Mouse (Mus musculus) forebrain, postnatal 0 days (tissue): ENCODE measurements at regions not wholly inside any gene's neighbourhood (a gene's known extent, or its start where the extent isn't known, plus 50 kb on each side); places are given as distances from the start of the nearest gene placed in this dataset.

Source experiments
- ATAC-seq: fragments of 200-750 bp; cut with Nextera tagmentation; 2 replicates; pipeline ENCODE4 v1.8.0; 2017; ENCODE audit warnings: mild to moderate bottlenecking, moderate library complexity
- DNase-seq: peaks from one replicate; pipeline ENCODE4 v3.0.0-alpha.2; 2015
- H3K27ac ChIP-seq: fragments of 300-500 bp; sonication (generic); 2 replicates; pipeline ENCODE4 v1.5.1; 2014; ENCODE audit warnings: low read depth, mild to moderate bottlenecking, antibody characterized with exemption, low read length, moderate library complexity, mixed read lengths
- H3K27me3 ChIP-seq: fragments of 300-500 bp; sonication (generic); 2 replicates; pipeline ENCODE4 v1.6.1; 2014; ENCODE audit warnings: mild to moderate bottlenecking, low read length, mixed read lengths; ENCODE audit not compliant: insufficient read depth
- H3K36me3 ChIP-seq: fragments of 300-500 bp; sonication (generic); 2 replicates; pipeline ENCODE4 v1.6.1; 2014; ENCODE audit warnings: mild to moderate bottlenecking, moderate library complexity; ENCODE audit not compliant: insufficient read depth
- H3K4me1 ChIP-seq: fragments of 300-500 bp; sonication (generic); 2 replicates; pipeline ENCODE4 v1.6.1; 2014; ENCODE audit warnings: antibody characterized with exemption; ENCODE audit not compliant: insufficient read depth
- H3K4me2 ChIP-seq: fragments of 300-500 bp; sonication (generic); 2 replicates; pipeline ENCODE4 v1.6.1; 2014; ENCODE audit warnings: low read depth, mild to moderate bottlenecking, moderate library complexity
- H3K4me3 ChIP-seq: fragments of 300-500 bp; sonication (generic); 2 replicates; pipeline ENCODE4 v1.5.1; 2014; ENCODE audit warnings: low read depth, low read length, mixed read lengths
- H3K9ac ChIP-seq: fragments of 300-500 bp; sonication (generic); 2 replicates; pipeline ENCODE4 v1.6.1; 2014; ENCODE audit warnings: mild to moderate bottlenecking
- H3K9me3 ChIP-seq: fragments of 300-500 bp; sonication (generic); 2 replicates; pipeline ENCODE4 v1.6.1; 2016; ENCODE audit warnings: low read length
- CTCF ChIP-seq: sonication (generic); IDR thresholded peaks from 2 replicates; pipeline ENCODE4 v1.5.1; 2016; ENCODE audit warnings: antibody characterized with exemption, control low read depth, low read depth
- WGBS: fragments of 180-500 bp; shearing (Covaris S2); extraction: QIAGEN DNeasy Blood & Tissue Kit; methylation state at CpG from one replicate; pipeline ENCODE4 v1.1.7; 2014; 5-methylcytosine and 5-hydroxymethylcytosine counted together

DNA sequence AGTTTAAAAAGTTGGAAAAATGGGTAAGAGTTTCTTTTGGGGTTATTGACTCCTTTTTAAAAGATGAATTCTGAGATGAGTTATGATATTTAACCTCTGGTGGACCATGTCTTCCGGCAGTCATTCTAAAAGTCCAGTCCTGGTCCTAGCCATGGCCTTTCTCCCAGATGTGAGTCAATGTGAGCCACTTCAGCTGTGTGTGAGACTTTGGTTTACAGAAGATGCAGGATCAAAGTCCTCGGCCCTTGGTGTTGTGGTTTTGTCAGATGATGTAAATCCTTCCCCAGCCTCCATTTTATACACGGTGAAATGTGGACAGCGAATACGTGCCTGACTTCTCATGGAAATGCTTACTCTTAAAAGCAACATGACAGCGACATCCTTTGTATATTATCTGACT is 287.0 kb upstream of the Tmem132c start:
- 92% methylated on average over 6 of the region's 6 CpGs for WGBS
- Histone ChIP-seq H3K4me1 (no peaks in the 10 kb centered on the region), H3K4me3 (no peak overlapping the region), H3K4me2 (no peak overlapping the region), H3K27ac (no peak overlapping the region), H3K9me3 (no peaks in the 10 kb centered on the region), H3K27me3 (no peaks in the 10 kb centered on the region), H3K36me3 (no peaks in the 10 kb centered on the region), H3K9ac (no peak overlapping the region)
- no peak for TF ChIP-seq CTCF
- ATAC-seq: no peak
- DNase-seq: no peak

DNA sequence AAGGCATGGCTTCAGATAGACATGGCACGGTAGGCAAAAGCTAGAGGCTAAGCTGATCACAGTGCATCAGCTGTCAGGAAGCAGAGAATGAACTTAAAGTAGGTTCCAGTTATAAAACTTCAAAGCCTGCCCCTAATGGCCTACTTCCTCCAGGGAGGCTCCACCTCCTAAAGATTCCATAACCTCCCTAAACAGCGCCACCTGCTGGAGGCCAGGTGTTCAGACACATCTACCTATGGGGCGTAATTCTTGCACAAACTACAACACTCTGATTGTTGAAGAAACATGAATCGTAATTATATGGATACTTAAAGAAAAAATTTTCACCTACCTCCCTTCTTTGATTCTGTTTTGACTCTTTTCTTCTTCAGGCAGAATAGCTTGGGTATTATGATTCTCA is 277.0 kb upstream of the Tmem132c start:
- WGBS: 87% methylated on average over 4 of the region's 4 CpGs
- TF ChIP-seq CTCF: peak; percentile 28; the same call in 1 of the 2 replicates

DNA sequence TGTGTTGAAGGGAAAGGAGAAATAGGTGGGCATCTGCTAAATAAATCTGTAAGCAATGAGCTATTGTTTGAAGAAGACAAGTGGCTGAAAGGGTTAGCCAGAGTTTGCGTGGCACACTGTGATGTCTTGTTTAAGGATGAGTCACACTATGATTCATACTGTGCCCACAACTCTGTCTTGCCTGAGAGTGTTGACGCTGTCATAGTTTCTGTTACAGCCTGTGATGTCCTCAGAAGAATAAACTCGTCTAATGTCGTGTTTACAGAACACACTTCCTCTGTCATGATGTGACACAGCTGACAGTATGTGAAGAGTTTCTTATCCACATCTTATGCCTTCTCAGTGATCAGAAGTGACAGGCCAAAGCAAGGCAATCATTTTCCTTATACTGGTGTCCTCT is 274.5 kb upstream of the Tmem132c start:
- TF ChIP-seq CTCF: no peak
- Histone ChIP-seq H3K27me3 (no peaks in the 10 kb centered on the region), H3K27ac (no peak overlapping the region), H3K4me3 (no peak overlapping the region), H3K9me3 (no peaks in the 10 kb centered on the region), H3K36me3 (no peaks in the 10 kb centered on the region), H3K4me1 (no peaks in the 10 kb centered on the region), H3K4me2 (no peak overlapping the region), H3K9ac (no peak overlapping the region)
- 84% methylated on average over 4 of the region's 4 CpGs for WGBS
- ATAC-seq (no peak), DNase-seq (no peak)

More for the DNA sequence above, 277.0 kb upstream of the Tmem132c start:
- Histone ChIP-seq H3K9me3 (no peaks in the 10 kb centered on the region), H3K4me2 (no peak overlapping the region), H3K4me1 (no peaks in the 10 kb centered on the region), H3K36me3 (no peaks in the 10 kb centered on the region), H3K9ac (no peak overlapping the region), H3K4me3 (no peak overlapping the region), H3K27ac (no peak overlapping the region), H3K27me3 (no peaks in the 10 kb centered on the region)
- no peak for DNase-seq
- ATAC-seq: no peak

DNA sequence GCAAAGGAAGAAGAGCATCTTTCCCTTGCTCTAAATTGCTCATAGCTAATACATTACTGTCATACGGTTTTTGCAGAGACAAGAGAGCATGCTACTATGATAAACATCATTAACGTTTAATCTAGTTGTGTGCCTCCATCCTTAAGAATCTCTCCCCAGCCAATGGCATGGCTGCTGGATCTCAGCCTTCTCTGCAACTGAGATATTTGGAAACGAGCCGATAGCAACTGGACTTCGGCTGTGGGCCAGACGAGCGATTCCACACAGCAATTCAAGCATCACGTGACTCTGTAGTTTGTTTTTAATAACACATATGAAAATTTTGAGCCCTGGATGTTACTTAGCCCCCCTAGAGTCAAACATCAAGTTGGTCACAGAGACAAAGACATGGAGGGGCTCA is 272.2 kb upstream of the Tmem132c start:
- H3K9ac ChIP-seq: no peak overlapping the region
- no peaks in the 10 kb centered on the region for H3K9me3 ChIP-seq
- no peak overlapping the region for H3K4me2 ChIP-seq
- H3K27ac ChIP-seq: no peak overlapping the region
- WGBS: 77% methylated on average over 8 of the region's 8 CpGs
- H3K4me1 ChIP-seq: no peaks in the 10 kb centered on the region
- no peak for ATAC-seq
- no peak overlapping the region for H3K4me3 ChIP-seq
- H3K27me3 ChIP-seq: no peaks in the 10 kb centered on the region
- no peak for DNase-seq
- no peaks in the 10 kb centered on the region for H3K36me3 ChIP-seq
- TF ChIP-seq CTCF: no peak

DNA sequence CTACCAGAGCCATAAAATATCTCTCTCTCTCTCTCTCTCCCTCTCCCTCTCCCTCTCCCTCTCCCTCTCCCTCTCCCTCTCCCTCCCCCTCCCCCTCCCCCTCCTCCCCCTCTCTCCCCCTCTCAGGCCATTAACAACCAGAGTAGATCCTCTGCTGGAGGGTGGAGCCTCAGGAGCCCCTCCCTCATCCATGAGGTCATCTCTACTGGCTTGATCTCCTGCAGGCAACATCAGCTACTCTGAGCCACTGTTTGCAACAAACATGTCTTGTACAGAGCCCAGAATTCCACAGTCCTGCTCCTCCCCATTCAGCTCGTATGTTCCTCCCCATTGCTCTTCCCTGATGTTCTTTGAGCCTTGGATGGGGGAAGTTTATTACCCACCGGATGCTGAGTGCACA is 270.3 kb upstream of the Tmem132c start:
- Histone ChIP-seq H3K27ac (no peak overlapping the region), H3K4me2 (no peak overlapping the region), H3K27me3 (no peaks in the 10 kb centered on the region), H3K36me3 (no peaks in the 10 kb centered on the region), H3K4me1 (no peaks in the 10 kb centered on the region), H3K9me3 (no peaks in the 10 kb centered on the region), H3K4me3 (no peak overlapping the region), H3K9ac (no peak overlapping the region)
- ATAC-seq (no peak), DNase-seq (no peak)
- WGBS: 66% methylated on average over 2 of the region's 2 CpGs
- no peak for TF ChIP-seq CTCF

DNA sequence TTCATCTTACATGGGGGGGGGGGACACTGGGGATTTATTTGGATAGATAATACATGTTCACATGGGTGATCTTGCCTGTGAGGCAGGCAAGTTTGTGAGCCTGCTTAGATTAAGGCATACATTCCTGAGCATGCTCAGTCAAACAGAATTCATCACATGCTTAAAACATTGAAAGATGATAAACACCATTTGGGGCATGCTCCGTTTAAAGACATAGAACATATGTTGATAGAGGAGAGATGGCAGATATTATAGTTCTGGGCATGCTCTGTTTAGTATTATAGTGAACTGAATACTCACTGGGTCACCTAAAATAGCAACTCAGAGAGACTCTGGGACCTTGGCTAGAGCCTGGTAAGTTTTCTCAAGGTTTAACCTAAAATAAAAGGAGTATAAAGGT is 269.6 kb upstream of the Tmem132c start:
- Histone ChIP-seq H3K4me1 (no peaks in the 10 kb centered on the region), H3K9ac (no peak overlapping the region), H3K9me3 (no peaks in the 10 kb centered on the region), H3K36me3 (no peaks in the 10 kb centered on the region), H3K4me3 (no peak overlapping the region), H3K4me2 (no peak overlapping the region), H3K27ac (no peak overlapping the region), H3K27me3 (no peaks in the 10 kb centered on the region)
- no peak for TF ChIP-seq CTCF
- ATAC-seq (no peak), DNase-seq (no peak)
- WGBS: 58% methylated on average over 1 of the region's 1 CpGs

DNA sequence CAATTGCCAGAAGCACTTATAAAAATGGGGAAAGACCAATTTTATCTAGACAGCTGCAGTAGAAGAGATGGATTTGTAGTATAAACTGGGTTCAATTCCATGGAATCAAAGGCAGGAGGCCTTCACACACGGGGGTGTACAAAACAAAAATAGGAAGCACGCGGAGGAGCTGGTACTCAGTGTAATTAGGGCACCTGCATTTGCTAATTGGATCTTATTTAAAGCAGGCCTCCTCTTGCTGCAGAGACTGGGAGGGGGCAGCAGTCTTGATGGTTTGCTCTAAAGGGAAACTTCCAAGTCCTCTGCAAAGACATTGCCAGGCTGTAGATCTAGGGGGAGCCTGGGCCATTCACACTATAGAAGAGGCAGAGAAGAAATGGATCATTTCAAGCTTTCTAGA is 268.2 kb upstream of the Tmem132c start:
- ATAC-seq: no peak
- Histone ChIP-seq H3K4me1 (no peaks in the 10 kb centered on the region), H3K27me3 (no peaks in the 10 kb centered on the region), H3K27ac (no peak overlapping the region), H3K4me2 (no peak overlapping the region), H3K9ac (no peak overlapping the region), H3K4me3 (no peak overlapping the region), H3K36me3 (no peaks in the 10 kb centered on the region), H3K9me3 (0 out of 2 replicates have a peak, but pooled peaks cover 8% of the 10 kb centered on the region)
- WGBS: 15% methylated on average over 3 of the region's 3 CpGs
- no peak for TF ChIP-seq CTCF
- no peak for DNase-seq

DNA sequence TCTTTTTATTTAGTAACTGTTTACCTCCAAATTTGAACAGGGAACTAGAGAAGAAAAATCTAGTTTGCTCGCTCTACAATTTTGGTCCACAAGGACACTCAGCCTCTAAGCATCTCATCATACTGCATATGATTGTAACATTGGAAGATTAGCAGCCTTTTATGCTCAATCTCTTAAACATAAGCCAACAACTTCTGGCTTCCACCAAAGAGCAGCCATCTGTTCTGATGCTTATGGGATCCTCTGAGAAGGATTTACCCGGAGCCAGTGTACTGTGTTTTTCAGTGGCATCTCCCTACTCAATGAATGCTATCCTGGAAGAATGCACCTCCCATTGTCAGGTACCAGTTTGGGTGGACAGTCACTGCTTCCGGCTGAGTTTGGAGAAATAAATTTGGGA is 267.0 kb upstream of the Tmem132c start:
- TF ChIP-seq CTCF: no peak
- WGBS: 64% methylated on average over 3 of the region's 3 CpGs
- no peaks in the 10 kb centered on the region for H3K27me3 ChIP-seq

More for the DNA sequence above, 267.0 kb upstream of the Tmem132c start:
- H3K4me3 ChIP-seq: no peak overlapping the region
- H3K4me2 ChIP-seq: no peak overlapping the region
- no peak overlapping the region for H3K9ac ChIP-seq
- peak overlapping the region; percentile 29; the same call in 1 of the 2 replicates for H3K27ac ChIP-seq
- no peaks in the 10 kb centered on the region for H3K36me3 ChIP-seq
- 0 out of 2 replicates have a peak, but pooled peaks cover 9% of the 10 kb centered on the region for H3K9me3 ChIP-seq
- no peaks in the 10 kb centered on the region for H3K4me1 ChIP-seq
- peak; percentile 76 for DNase-seq
- ATAC-seq: peak; percentile 58
